In the genomic region with DNA sequence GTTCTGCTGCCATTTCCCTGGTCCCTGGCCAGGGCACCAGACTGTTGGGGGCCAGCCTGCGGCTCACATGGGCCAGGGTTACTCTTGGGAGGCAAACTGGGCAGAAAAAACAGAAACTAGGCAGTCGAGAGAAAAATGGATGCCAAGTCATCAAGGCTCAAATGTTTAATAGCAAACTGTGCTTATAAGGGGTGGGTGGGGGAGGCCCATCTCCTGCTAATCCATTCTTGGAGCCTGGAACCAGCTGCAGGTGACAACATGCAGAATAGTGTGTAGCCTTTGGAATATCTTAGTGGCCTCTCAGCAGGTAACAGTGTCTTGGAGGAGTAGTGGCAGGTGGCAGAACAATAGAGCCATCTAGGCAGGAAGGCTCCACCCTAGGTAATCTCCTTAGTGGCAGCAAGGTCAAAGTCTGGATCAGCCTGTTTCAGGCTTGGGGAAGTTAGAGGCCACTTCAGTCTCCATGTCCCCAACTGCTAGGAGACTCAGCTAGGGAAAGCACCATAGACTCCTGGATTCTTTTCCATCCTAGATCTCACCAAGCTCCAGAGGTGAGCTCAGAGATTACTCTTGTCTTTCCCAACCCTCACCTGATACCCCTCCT, we compare ENCODE assay signal across 12 mouse cellular contexts.
"Had no signal": no experiment of that assay in that cellular context is flagged by ENCODE, and none has a peak within 500 bp of the region (broad histone marks: within the 10 kb centered on the region; RNA-seq: fewer than 3 reads in every experiment).

No protein-coding gene starts in this region.

- H3K27ac ChIP-seq: kidney, embryonic 15.5 days; limb, embryonic 12.5 days; liver, embryonic 13.5 days; midbrain, embryonic 10.5 days; neural tube, embryonic 15.5 days had no signal

- DNase-seq: kidney, postnatal 14 days; liver; liver, embryonic 13.5 days; liver, postnatal 0 days; midbrain, embryonic 14.5 days; right cerebral cortex, adult 18-20 months; thymus, postnatal 36 days had no signal

- H3K27me3 ChIP-seq: kidney, embryonic 15.5 days; limb, embryonic 12.5 days; liver, embryonic 13.5 days; neural tube, embryonic 15.5 days had no signal

- H3K4me3 ChIP-seq: kidney, embryonic 15.5 days; limb, embryonic 12.5 days; liver, embryonic 13.5 days; midbrain, embryonic 10.5 days; myocyte; neural tube, embryonic 15.5 days had no signal

- H3K36me3 ChIP-seq: kidney, embryonic 15.5 days; limb, embryonic 12.5 days; liver, embryonic 13.5 days; midbrain, embryonic 10.5 days; neural tube, embryonic 15.5 days had no signal

- H3K4me2 ChIP-seq: kidney, embryonic 15.5 days; limb, embryonic 12.5 days; liver, embryonic 13.5 days; neural tube, embryonic 15.5 days had no signal

- ATAC-seq: liver, postnatal 0 days had no signal

- H3K9me3 ChIP-seq: kidney, embryonic 15.5 days; limb, embryonic 12.5 days; liver, embryonic 13.5 days; midbrain, embryonic 10.5 days; neural tube, embryonic 15.5 days had no signal

- H3K4me1 ChIP-seq: kidney, embryonic 15.5 days; limb, embryonic 12.5 days; liver, embryonic 13.5 days; midbrain, embryonic 10.5 days; neural tube, embryonic 15.5 days had no signal

- H3K9ac ChIP-seq: kidney, embryonic 15.5 days; limb, embryonic 12.5 days; liver, embryonic 13.5 days; liver, postnatal 0 days; neural tube, embryonic 15.5 days had no signal
